Mouse (Mus musculus) kidney, adult 2 months (tissue): ENCODE measurements around the gene Snx11. TPM values are rescaled to one million over a fixed set of nuclear protein-coding genes. Genes with fewer than 3 reads are reported as not detected.

Experiments
- DNase-seq: peaks from one replicate; pipeline ENCODE4 v3.0.0; 2021
- H3K27ac ChIP-seq: fragments of 200-500 bp; 2 replicates; pipeline ENCODE4 v1.5.1; 2012; ENCODE audit warnings: low read depth, low read length, control low read depth, inconsistent platforms; ENCODE audit not compliant: insufficient read depth
- H3K27me3 ChIP-seq: fragments of 200-500 bp; replicated peaks from 2 replicates; pipeline ENCODE4 v1.6.1; 2012; ENCODE audit warnings: mild to moderate bottlenecking, moderate library complexity, low read length, inconsistent platforms; ENCODE audit not compliant: control insufficient read depth, insufficient read depth
- H3K36me3 ChIP-seq: fragments of 200-500 bp; 2 replicates; pipeline ENCODE4 v1.6.1; 2012; ENCODE audit warnings: mild to moderate bottlenecking, moderate library complexity, low read length, inconsistent platforms; ENCODE audit not compliant: control insufficient read depth, insufficient read depth
- H3K4me1 ChIP-seq: fragments of 200-500 bp; 2 replicates; pipeline ENCODE4 v1.6.1; 2011; ENCODE audit warnings: low read length; ENCODE audit not compliant: control insufficient read depth, insufficient read depth
- H3K4me3 ChIP-seq: fragments of 200-500 bp; 2 replicates; pipeline ENCODE4 v1.5.1; 2011; ENCODE audit warnings: mild to moderate bottlenecking, low read depth, low read length, control low read depth; ENCODE audit not compliant: insufficient read depth
- CTCF ChIP-seq: fragments of 200-500 bp; conservative IDR thresholded peaks from 2 replicates; pipeline ENCODE4 v1.5.1; 2011; ENCODE audit warnings: low read depth, mild to moderate bottlenecking, control low read depth, low read length, moderate library complexity, mixed read lengths; ENCODE audit not compliant: insufficient read depth, insufficient read length
- POLR2A ChIP-seq: fragments of 200-500 bp; IDR thresholded peaks from one replicate; pipeline ENCODE4 v1.6.1; 2011; ENCODE audit warnings: low read depth, low read length, control low read depth
- WGBS: fragments of 180-500 bp; shearing (Covaris S2); methylation state at CpG from one replicate; pipeline ENCODE4 v1.1.7; 2018; 5-methylcytosine and 5-hydroxymethylcytosine counted together
- polyA plus RNA-seq: library from polyadenylated mRNA; depleted of rRNA; stranded (reverse); fragments of >200 nt; gene quantifications from 2 replicates; pipeline ENCODE4 v1.2.3, GENCODE M21; 2012; rRNA removed

The Snx11 gene
- 13.2 and 13.7 TPM in 2 replicates for polyA plus RNA-seq

DNA sequence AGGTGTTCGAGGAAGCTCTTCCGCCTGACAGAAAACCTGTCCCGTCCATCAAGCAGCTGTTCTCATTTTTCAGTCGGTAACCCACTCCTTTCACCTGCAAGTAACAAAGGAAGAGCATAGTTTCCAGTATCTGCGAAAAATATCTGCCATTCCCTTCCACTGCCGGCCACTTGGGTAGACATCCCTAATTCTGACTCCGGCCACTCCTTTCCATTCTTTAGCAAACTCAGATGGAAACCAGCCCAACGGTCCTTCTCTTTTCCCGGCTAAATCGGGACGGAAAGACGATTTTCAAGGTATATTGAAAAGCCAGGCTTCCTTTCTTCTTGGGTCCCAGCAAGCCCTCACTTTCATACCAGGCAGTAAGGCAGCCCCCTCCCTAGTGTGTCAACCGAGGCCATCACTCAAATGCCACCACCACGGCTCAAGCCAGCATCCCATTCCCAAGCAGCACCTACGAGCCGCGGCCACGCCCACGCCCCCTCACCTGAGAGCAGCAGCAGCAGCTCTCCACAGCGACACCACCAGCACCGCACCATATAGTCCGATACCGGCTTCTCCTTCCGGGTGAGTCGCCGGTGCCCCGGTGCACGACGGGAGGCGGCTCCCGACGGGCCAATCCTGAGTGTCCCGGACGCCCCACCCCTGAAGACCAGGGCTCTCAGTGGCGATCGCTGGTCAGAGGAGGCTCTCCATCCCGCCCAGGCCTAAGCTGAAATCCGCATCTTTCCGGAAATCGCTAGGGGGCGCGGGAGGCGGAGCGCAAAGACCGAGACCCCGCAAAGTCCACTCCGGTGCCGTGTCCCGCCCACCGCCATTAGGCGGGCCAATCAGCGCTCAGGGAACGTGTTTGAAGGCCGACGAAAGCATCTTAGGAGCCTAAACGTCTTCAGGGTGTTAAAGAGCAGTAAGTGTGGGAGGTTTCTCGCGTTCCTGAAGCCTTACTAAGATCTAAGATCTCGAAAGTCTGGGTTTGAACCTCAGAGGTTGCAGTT lies at the start of gene Snx11:
Gene Snx11 (minus strand): TSS at position 592 of the 995 bp plus-strand sequence.
- peak within 1 kb of the TSS; percentile 96 for H3K4me3 ChIP-seq
- WGBS = 1% methylated on average over 59 of the region's 59 CpGs

DNA sequence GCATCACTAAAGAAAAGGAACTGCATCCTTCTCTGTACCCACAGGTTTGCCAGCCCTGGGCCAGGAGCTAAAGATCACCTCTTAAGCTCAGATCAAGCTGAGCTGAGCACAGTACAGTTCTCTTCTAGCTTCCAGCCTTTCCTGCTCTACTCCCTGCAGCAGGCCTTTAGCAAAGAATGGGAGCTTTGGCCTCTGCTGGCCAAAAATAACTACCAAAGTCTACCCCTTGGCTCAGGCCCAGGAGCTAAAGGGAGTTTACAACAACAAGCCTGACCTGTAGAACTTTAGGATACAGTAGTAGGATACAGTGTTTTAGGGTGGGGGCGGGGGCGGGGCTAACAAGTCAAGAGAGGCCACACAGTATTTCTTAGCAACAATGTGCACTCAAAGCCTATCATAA lies 49.1 kb upstream of the Snx11 start:
- Histone ChIP-seq H3K27me3 (no peaks in the 10 kb centered on the region), H3K4me3 (peak overlapping the region; percentile 23; the same call in 1 of the 2 replicates), H3K27ac (peak overlapping the region; percentile 37; the same call in 1 of the 2 replicates), H3K36me3 (no peaks in the 10 kb centered on the region), H3K4me1 (peaks cover 43% of the 10 kb centered on the region)
- DNase-seq = peak; percentile 78
- WGBS = 33% methylated on average over 2 of the region's 2 CpGs
- TF ChIP-seq CTCF (no peak), POLR2A (no peak)

More for the DNA sequence above, at the start of gene Snx11:
- peak; percentile 33 for TF ChIP-seq POLR2A
- TF ChIP-seq CTCF = peak; percentile 66
- Histone ChIP-seq H3K36me3 (no peaks in the 10 kb centered on the region), H3K4me1 (peaks cover 9% of the 10 kb centered on the region; the same call in 1 of the 2 replicates), H3K27me3 (no peaks in the 10 kb centered on the region), H3K27ac (peak within 1 kb of the TSS; percentile 70; the same call in 1 of the 2 replicates)
- peak; percentile 100 for DNase-seq

DNA sequence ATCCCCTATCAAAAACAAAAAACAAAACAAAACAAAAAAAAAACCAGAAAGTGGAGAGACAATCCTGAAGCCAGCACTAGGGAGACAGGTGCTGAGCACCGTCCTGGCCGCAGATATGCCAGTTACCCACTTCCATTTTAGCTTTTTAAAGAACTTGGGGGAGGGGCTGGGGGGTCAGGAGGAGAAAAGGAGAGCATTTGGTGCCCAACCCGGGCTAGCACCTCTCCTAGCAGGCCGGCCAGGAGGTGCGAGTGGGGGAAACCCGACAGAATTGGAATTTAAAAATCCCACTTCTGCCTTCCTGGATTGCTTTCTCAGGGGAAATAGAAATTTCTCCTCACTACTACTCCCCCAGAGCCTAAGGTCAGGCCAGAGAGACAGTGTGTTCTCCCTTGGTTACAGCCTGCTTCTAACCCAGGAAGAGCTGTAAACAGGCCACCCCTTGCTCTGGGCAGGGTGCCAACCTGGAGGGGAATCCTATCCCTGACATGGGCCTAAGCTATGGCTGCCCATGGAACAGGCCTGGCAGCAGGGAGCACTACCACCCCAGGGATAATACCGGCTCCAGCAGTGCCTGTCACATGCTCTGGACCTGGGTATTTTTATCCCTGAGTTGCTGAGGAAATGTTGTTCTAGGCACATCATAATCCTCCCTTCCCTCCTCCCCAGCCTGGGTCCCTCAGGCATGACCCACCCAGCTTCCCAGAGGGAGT lies 47.6 kb upstream of the Snx11 start:
- TF ChIP-seq CTCF (no peak), POLR2A (no peak)
- WGBS = 23% methylated on average over 7 of the region's 7 CpGs
- no peak overlapping the region for H3K4me3 ChIP-seq
- peak overlapping the region; percentile 53 for H3K27ac ChIP-seq
- no peaks in the 10 kb centered on the region for H3K27me3 ChIP-seq
- H3K4me1 ChIP-seq = peaks cover 38% of the 10 kb centered on the region
- H3K36me3 ChIP-seq = no peaks in the 10 kb centered on the region; the same call in 1 of the 2 replicates
- DNase-seq = peak; percentile 71

DNA sequence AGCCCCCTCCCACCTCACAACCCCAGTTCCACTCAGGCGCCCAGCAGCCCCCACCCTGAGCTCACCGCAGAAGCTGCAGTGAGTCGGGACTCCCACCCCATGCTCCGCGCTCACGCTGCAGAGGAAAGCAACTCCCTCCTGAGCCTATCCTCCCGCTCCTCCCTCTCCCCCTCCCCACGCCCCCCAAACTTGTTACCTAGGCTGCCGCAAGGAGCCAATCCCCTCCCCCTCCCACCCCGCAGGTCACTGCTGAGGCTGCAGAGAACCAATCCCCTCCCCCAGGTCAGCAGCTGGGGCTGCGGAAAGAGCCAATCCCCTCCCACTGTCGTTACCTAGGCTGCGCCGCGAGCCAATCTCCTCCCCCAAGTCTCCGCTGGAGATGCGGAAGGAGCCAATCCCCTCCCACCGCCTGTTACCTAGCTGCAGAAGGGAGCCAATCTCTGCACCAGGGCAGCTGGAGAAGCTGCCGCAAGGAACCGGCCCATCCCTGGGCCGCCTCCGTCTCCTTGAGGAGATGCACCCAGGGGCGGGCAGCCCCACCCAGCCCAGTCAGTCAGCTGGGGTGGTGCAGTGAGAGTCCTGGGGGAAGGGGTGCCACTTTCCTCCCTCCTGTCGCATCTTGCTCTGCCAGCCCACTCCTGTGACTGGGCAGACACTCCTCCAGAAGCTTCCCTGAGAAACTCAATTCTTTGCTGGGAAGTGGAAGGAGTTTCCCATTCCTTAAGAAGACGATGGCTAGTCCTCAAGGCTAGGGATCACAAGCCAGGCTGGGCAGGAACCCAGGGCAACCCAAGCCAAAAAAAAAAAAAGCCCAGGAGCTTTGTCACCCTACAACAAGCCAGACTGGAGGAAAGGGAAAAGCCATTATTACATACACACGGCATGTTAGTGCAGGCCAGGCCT lies 46.8 kb upstream of the Snx11 start:
- peak; percentile 95 for DNase-seq
- Histone ChIP-seq H3K4me3 (peak overlapping the region; percentile 54), H3K4me1 (peaks cover 38% of the 10 kb centered on the region), H3K27me3 (no peaks in the 10 kb centered on the region), H3K27ac (peak overlapping the region; percentile 53), H3K36me3 (no peaks in the 10 kb centered on the region; the same call in 1 of the 2 replicates)
- WGBS = under 1% methylated on average over 26 of the region's 26 CpGs
- TF ChIP-seq CTCF (no peak), POLR2A (no peak)

DNA sequence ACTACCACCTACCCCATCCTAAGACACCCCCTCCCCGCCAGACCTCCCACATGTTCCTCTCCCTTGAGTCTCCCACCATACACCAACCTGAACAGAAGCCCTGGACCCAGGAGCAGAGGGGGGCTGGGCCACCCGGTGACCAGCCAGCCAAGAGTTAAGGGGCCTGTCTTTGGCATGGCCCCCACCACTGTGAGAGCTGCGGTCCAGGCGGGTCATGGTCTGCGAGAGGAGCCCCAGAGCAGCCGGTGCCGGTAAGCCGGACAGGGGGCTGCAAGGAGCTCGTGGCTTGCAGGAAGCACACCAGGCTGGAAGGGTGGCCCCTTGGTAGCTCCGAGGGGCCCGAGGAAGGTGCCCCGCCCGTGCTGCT lies 46.1 kb upstream of the Snx11 start:
- no peaks in the 10 kb centered on the region for H3K27me3 ChIP-seq
- H3K36me3 ChIP-seq = no peaks in the 10 kb centered on the region; the same call in 1 of the 2 replicates
- H3K4me3 ChIP-seq = peak overlapping the region; percentile 54
- H3K27ac ChIP-seq = no peak overlapping the region
- H3K4me1 ChIP-seq = peaks cover 38% of the 10 kb centered on the region
- 14% methylated on average over 13 of the region's 13 CpGs for WGBS
- TF ChIP-seq CTCF (no peak), POLR2A (no peak)
- no peak for DNase-seq

DNA sequence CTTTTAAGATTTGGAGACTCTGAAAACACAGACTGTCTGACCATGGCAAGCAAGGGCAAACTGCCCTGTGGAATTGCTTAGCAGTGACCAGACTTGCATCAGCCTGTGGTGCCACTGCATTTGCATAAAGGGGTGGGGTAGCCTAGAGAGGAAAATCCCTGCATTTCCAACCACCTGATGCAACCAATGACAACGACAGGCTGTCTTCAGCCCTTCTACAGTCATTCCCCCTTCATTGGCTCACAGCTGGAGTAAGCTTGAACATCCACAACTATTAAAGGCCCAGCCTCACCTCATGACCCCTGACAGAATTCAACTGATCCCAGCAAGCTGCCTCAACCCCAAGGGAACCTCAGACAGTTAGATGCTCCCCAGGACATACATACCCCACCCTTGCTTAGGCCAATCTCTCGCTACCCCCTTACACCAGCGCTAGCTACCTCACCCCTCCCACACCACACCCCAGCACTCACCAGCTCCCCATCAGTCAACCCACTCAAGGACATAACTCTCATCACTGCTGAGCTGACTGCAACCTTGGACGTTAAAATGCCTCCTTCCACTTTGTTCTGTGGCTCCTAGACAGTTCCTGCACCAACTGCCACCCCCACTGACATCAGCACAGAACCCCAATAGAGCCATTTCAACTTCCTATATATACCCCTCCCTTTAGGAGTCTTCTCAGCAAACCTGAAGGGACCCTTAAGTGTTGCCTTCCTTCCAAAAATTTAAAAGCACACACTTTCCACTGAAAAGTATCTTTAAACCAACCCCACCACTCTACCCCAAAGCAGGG lies 45.5 kb upstream of the Snx11 start:
- H3K36me3 ChIP-seq = no peaks in the 10 kb centered on the region; the same call in 1 of the 2 replicates
- WGBS = 37% methylated on average over 4 of the region's 4 CpGs
- peaks cover 37% of the 10 kb centered on the region for H3K4me1 ChIP-seq
- H3K4me3 ChIP-seq = peak overlapping the region; percentile 54
- TF ChIP-seq CTCF (no peak), POLR2A (no peak)
- peak; percentile 51 for DNase-seq
- H3K27me3 ChIP-seq = no peaks in the 10 kb centered on the region
- peak overlapping the region; percentile 33; the same call in 1 of the 2 replicates for H3K27ac ChIP-seq
